29 mouse cellular contexts compared by ENCODE assay signal in genomic region chr5:72748659-72749265, GRCm38 (mm10). TPM values are rescaled to one million over a fixed set of nuclear protein-coding genes. Genes with fewer than 3 reads are reported as not detected.
DNase-seq lines count a peak whose midpoint lies in the region; ATAC-seq and TF ChIP-seq lines count a peak whose summit lies in the region.
"Had no signal": no experiment of that assay in that cellular context is flagged by ENCODE, and none has a peak within 500 bp of the region (broad histone marks: within the 10 kb centered on the region; RNA-seq: fewer than 3 reads in every experiment).

No protein-coding gene starts in this region.

- intact Hi-C loops in heart, postnatal 25 days (cut with DNase I): no loop called here

- no peak overlapping the region for H3K4me2 ChIP-seq in heart, embryonic 15.5 days
- H3K4me2 ChIP-seq in intestine, postnatal 0 days (replicated peaks; ENCODE audit: low read depth): no peak overlapping the region
- H3K4me2 ChIP-seq in stomach, postnatal 0 days (replicated peaks; ENCODE audit: low read depth): no peak overlapping the region
- H3K4me2 ChIP-seq: heart, embryonic 13.5 days; hindbrain, embryonic 15.5 days; limb, embryonic 15.5 days; neural tube, embryonic 13.5 days had no signal

- no peak for TF ChIP-seq EP300 in stomach, postnatal 0 days (optimal IDR thresholded peaks at IDR 0.05)

- no peak for ATAC-seq in heart, embryonic 15.5 days (replicated peaks; ENCODE audit: insufficient number of reproducible peaks, insufficient read depth, low FRiP score, low read depth)
- peak; percentile 83 for ATAC-seq in intestine, postnatal 0 days
- ATAC-seq in stomach, postnatal 0 days (ENCODE audit: low FRiP score, low TSS enrichment): peak; percentile 88

- H3K9me3 ChIP-seq in heart, embryonic 15.5 days (replicated peaks): no peaks in the 10 kb centered on the region
- H3K9me3 ChIP-seq in intestine, postnatal 0 days (ENCODE audit: control insufficient read depth): no peaks in the 10 kb centered on the region
- no peaks in the 10 kb centered on the region for H3K9me3 ChIP-seq in stomach, postnatal 0 days (ENCODE audit: control insufficient read depth, low read length)
- H3K9me3 ChIP-seq: forebrain, embryonic 10.5 days; heart, embryonic 13.5 days; hindbrain, embryonic 15.5 days; limb, embryonic 15.5 days; neural tube, embryonic 13.5 days had no signal

- 64% methylated on average over 7 of the region's 7 CpGs for WGBS in heart, embryonic 15.5 days
- 51% methylated on average over 7 of the region's 7 CpGs for WGBS in intestine, postnatal 0 days
- 51% methylated on average over 7 of the region's 7 CpGs for WGBS in stomach, postnatal 0 days

- no peaks in the 10 kb centered on the region for H3K36me3 ChIP-seq in heart, embryonic 15.5 days
- H3K36me3 ChIP-seq in intestine, postnatal 0 days (ENCODE audit: control insufficient read depth, insufficient read depth): no peaks in the 10 kb centered on the region
- H3K36me3 ChIP-seq in stomach, postnatal 0 days (ENCODE audit: control insufficient read depth, insufficient read depth, low read length): no peaks in the 10 kb centered on the region
- H3K36me3 ChIP-seq: forebrain, embryonic 10.5 days; hindbrain, embryonic 15.5 days; limb, embryonic 15.5 days; neural tube, embryonic 13.5 days had no signal

- 0 out of 2 replicates have a peak overlapping the region, but pooled peaks have one; percentile 6 for H3K27ac ChIP-seq in heart, embryonic 15.5 days
- no peak overlapping the region; the same call in 1 of the 2 replicates for H3K27ac ChIP-seq in intestine, postnatal 0 days (ENCODE audit: low read depth, low read length)
- H3K27ac ChIP-seq in stomach, postnatal 0 days (replicated peaks): no peak overlapping the region
- H3K27ac ChIP-seq: forebrain, embryonic 10.5 days; heart, embryonic 13.5 days; hindbrain, embryonic 15.5 days; left cerebral cortex, adult 2 months; limb, embryonic 15.5 days; neural tube, embryonic 13.5 days had no signal

- no peak overlapping the region for H3K9ac ChIP-seq in heart, embryonic 15.5 days
- no peak overlapping the region for H3K9ac ChIP-seq in intestine, postnatal 0 days (ENCODE audit: low read depth, low read length)
- H3K9ac ChIP-seq in stomach, postnatal 0 days (ENCODE audit: low read length): no peak overlapping the region
- H3K9ac ChIP-seq: heart, embryonic 13.5 days; hindbrain, embryonic 15.5 days; limb, embryonic 15.5 days; neural tube, embryonic 13.5 days had no signal

- H3K27me3 ChIP-seq in heart, embryonic 15.5 days: no peaks in the 10 kb centered on the region
- no peaks in the 10 kb centered on the region for H3K27me3 ChIP-seq in intestine, postnatal 0 days (replicated peaks; ENCODE audit: control insufficient read depth, insufficient read depth, low read length)
- H3K27me3 ChIP-seq in stomach, postnatal 0 days (ENCODE audit: control insufficient read depth, insufficient read depth, low read length): no peaks in the 10 kb centered on the region
- H3K27me3 ChIP-seq: CH12.LX; heart, embryonic 13.5 days; hindbrain, embryonic 15.5 days; limb, embryonic 15.5 days; neural tube, embryonic 13.5 days had no signal

- no peak overlapping the region for H3K4me3 ChIP-seq in heart, embryonic 15.5 days
- no peak overlapping the region for H3K4me3 ChIP-seq in intestine, postnatal 0 days (ENCODE audit: low read depth, low read length)
- H3K4me3 ChIP-seq in stomach, postnatal 0 days (ENCODE audit: low read depth, low read length): no peak overlapping the region
- H3K4me3 ChIP-seq: forebrain, embryonic 10.5 days; heart, embryonic 13.5 days; hindbrain, embryonic 15.5 days; left cerebral cortex, adult 2 months; limb, embryonic 15.5 days; neural tube, embryonic 13.5 days had no signal

- peaks cover 9% of the 10 kb centered on the region; the same call in 1 of the 2 replicates for H3K4me1 ChIP-seq in heart, embryonic 15.5 days (replicated peaks)
- no peaks in the 10 kb centered on the region for H3K4me1 ChIP-seq in intestine, postnatal 0 days (replicated peaks; ENCODE audit: control insufficient read depth, insufficient read depth, low read length)
- no peaks in the 10 kb centered on the region for H3K4me1 ChIP-seq in stomach, postnatal 0 days (replicated peaks; ENCODE audit: control insufficient read depth, insufficient read depth)
- H3K4me1 ChIP-seq: forebrain, embryonic 10.5 days; limb, embryonic 15.5 days had no signal

- no peak for DNase-seq in heart, postnatal 25 days (ENCODE audit: low spot score)
- DNase-seq in testis, postnatal 14 days (ENCODE audit: low spot score): peak; percentile 59
- DNase-seq in testis, postnatal 10 days (ENCODE audit: low spot score): no peak
- DNase-seq in stomach, postnatal 0 days (ENCODE audit: low spot score): peak; percentile 34
- no peak for DNase-seq in right cerebral cortex, postnatal 10 days (ENCODE audit: low spot score in 2 of 2)
- DNase-seq in kidney, postnatal 25 days: no peak
- DNase-seq: adrenal gland, adult 2 months; B cell, adult 2 months; cerebellum, adult 11 months; cerebellum, postnatal 10 days; gastrocnemius, postnatal 36 days; kidney, adult 18-20 months; left cerebral cortex, postnatal 4 days; lung, adult 2 months; lung, postnatal 14 days; midbrain, embryonic 14.5 days; right cerebral cortex, postnatal 14 days; spleen, adult 18-20 months; thymus, adult 18-20 months had no signal

- TF ChIP-seq CTCF in intestine, postnatal 0 days (IDR thresholded peaks at IDR 0.05; ENCODE audit: low read depth): no peak
- TF ChIP-seq CTCF in stomach, postnatal 0 days (IDR thresholded peaks at IDR 0.05; ENCODE audit: low read depth): no peak

RNA-seq across cellular contexts. Expression of gene Txk, which starts 3.8 kb away (rescaled TPM):
- polyA plus RNA-seq in heart, embryonic 15.5 days (2015; fragmentation: Nextera tagmentation; extraction: Ambion mirVana): 0.21 and 2.0 TPM in 2 replicates
- under 1 TPM; 0.08 to 0.14 TPM for total RNA-seq in heart, postnatal 25 days (2021)
- polyA plus RNA-seq in intestine, postnatal 0 days (2015; fragmentation: Nextera tagmentation; extraction: Ambion mirVana): 0.39 and 0.44 TPM in 2 replicates
- 0.16 and 0.21 TPM in 2 replicates for polyA plus RNA-seq in stomach, postnatal 0 days (2015; fragmentation: Nextera tagmentation; extraction: Ambion mirVana)
- total RNA-seq: gastrocnemius, adult 18-20 months had no signal
- polyA plus RNA-seq: adrenal gland, adult 2 months; forebrain, embryonic 10.5 days had no signal

Comparison
In these comparisons a context has a peak if more than half of its experiments do, and no peak if none do; other contexts are left out.
1. DNase-seq: peak in testis, postnatal 14 days (single experiment) and stomach, postnatal 0 days (single experiment); none in heart, postnatal 25 days (single experiment), testis, postnatal 10 days (single experiment), right cerebral cortex, postnatal 10 days (0 of 2) and kidney, postnatal 25 days (0 of 2).